Mouse (Mus musculus) myocyte (in vitro differentiated cells): ENCODE data around the gene Gm17349. TPM values are rescaled to one million over a fixed set of nuclear protein-coding genes. Genes with fewer than 3 reads are reported as not detected.

Source experiments
- H3K27me3 ChIP-seq: one replicate; pipeline ENCODE4 v1.6.1; 2011; ENCODE audit not compliant: control insufficient read depth, insufficient read depth, insufficient read length
- H3K36me3 ChIP-seq: one replicate; pipeline ENCODE4 v1.6.1; 2011; ENCODE audit not compliant: control insufficient read depth, insufficient read depth
- H3K4me2 ChIP-seq: one replicate; pipeline ENCODE4 v1.6.1; 2011; ENCODE audit warnings: low read depth, control low read depth
- H3K4me3 ChIP-seq: one replicate; pipeline ENCODE4 v1.5.1; 2011; ENCODE audit warnings: mild to moderate bottlenecking, control low read depth, moderate library complexity
- H3K79me2 ChIP-seq: one replicate; pipeline ENCODE4 v1.6.1; 2011; ENCODE audit not compliant: control insufficient read depth, insufficient read depth
- H3ac ChIP-seq: one replicate; pipeline ENCODE4 v1.6.1; 2011; ENCODE audit not compliant: control insufficient read depth, insufficient read length
- CEBPB ChIP-seq: IDR thresholded peaks from 2 replicates; pipeline ENCODE4 v1.6.1; 2011; ENCODE audit warnings: mild to moderate bottlenecking, moderate library complexity; ENCODE audit not compliant: poor library complexity, insufficient read depth, severe bottlenecking
- E2F4 ChIP-seq: IDR thresholded peaks from one replicate; pipeline ENCODE4 v1.6.1; 2011; ENCODE audit warnings: mild to moderate bottlenecking, control low read depth, moderate library complexity; ENCODE audit not compliant: insufficient read depth
- MAX ChIP-seq: IDR thresholded peaks from one replicate; pipeline ENCODE4 v1.6.1; 2011; ENCODE audit warnings: low read depth, mild to moderate bottlenecking, control low read depth
- MYOD1 ChIP-seq, 3 experiments: IDR thresholded peaks; one replicate each; pipeline ENCODE4 v1.6.1; 2011; ENCODE audit warnings: control low read depth in 2 of 3, low read depth in 2 of 3, mild to moderate bottlenecking in 2 of 3, moderate library complexity in 1 of 3; ENCODE audit not compliant: insufficient read length in 2 of 3, control insufficient read depth in 1 of 3
- MYOG ChIP-seq, 3 experiments: IDR thresholded peaks; one replicate each; pipeline ENCODE4 v1.6.1; 2011; ENCODE audit warnings: control low read depth in 2 of 3, low read depth in 2 of 3, mild to moderate bottlenecking in 2 of 3; ENCODE audit not compliant: insufficient read length in 2 of 3, control insufficient read depth in 1 of 3, insufficient read depth in 1 of 3
- POLR2A ChIP-seq: IDR thresholded peaks from one replicate; pipeline ENCODE4 v1.6.1; 2011; ENCODE audit warnings: low read depth, mild to moderate bottlenecking, control low read depth, moderate library complexity; ENCODE audit not compliant: insufficient read length
- POLR2AphosphoS2 ChIP-seq: IDR thresholded peaks from one replicate; pipeline ENCODE4 v1.6.1; 2011; ENCODE audit warnings: low read depth, control low read depth; ENCODE audit not compliant: insufficient read length
- REST ChIP-seq: IDR thresholded peaks from one replicate; pipeline ENCODE4 v1.6.1; 2011; ENCODE audit warnings: mild to moderate bottlenecking, control low read depth, moderate library complexity; ENCODE audit not compliant: insufficient read depth, insufficient read length
- SRF ChIP-seq: IDR thresholded peaks from one replicate; pipeline ENCODE4 v1.6.1; 2011; ENCODE audit warnings: low read depth; ENCODE audit not compliant: control insufficient read depth, insufficient read length
- TCF12 ChIP-seq: IDR thresholded peaks from one replicate; pipeline ENCODE4 v1.6.1; 2011; ENCODE audit warnings: mild to moderate bottlenecking, control low read depth; ENCODE audit not compliant: poor library complexity, insufficient read depth, severe bottlenecking
- TCF3 ChIP-seq: IDR thresholded peaks from one replicate; pipeline ENCODE4 v1.6.1; 2011; ENCODE audit warnings: low read depth, control low read depth; ENCODE audit not compliant: insufficient read length
- USF1 ChIP-seq: IDR thresholded peaks from one replicate; pipeline ENCODE4 v1.6.1; 2011; ENCODE audit warnings: low read depth, mild to moderate bottlenecking, control low read depth, moderate library complexity
- polyA plus RNA-seq: library from polyadenylated mRNA; unstranded; fragments of >200 nt; fragmentation: generic; extraction: Trizol; gene quantifications from one replicate; pipeline ENCODE4 v1.2.1, GENCODE M21; 2012; ENCODE audit warnings: missing spikeins

Gene Gm17349
- polyA plus RNA-seq, 1 experiment: not detected

- H3K4me3 ChIP-seq: no peak within 1 kb of the TSS
- H3K27me3 ChIP-seq: peaks cover 44% of the 10 kb centered on the region
- H3ac ChIP-seq: no peak within 1 kb of the TSS
- no peaks in the 10 kb centered on the region for H3K79me2 ChIP-seq
- TF ChIP-seq REST (peak; percentile 15), CEBPB (no peak)
- peak within 1 kb of the TSS; percentile 80 for H3K4me2 ChIP-seq
- H3K36me3 ChIP-seq: no peaks in the 10 kb centered on the region
Measured at GRCm38 (mm10) chr15:99670154-99670821, 35.0 kb downstream of the Gm17349 start, which contains the start of gene Asic1. Gene Asic1, plus strand, starts transcription at chr15:99670368.

GRCm38 (mm10) chr15:99669392-99669791 lies 35.9 kb downstream of the Gm17349 start:
- H3K4me3 ChIP-seq: no peak overlapping the region
- no peak for TF ChIP-seq E2F4
- no peak for TF ChIP-seq MAX
- no peak for TF ChIP-seq TCF12
- TF ChIP-seq TCF3: no peak
- TF ChIP-seq MYOG (IDR thresholded peaks at IDR 0.05; ENCODE audit: control insufficient read depth in 1 of 3, insufficient read depth in 1 of 3, insufficient read length in 2 of 3, low read depth in 2 of 3): no peak
- no peak for TF ChIP-seq POLR2AphosphoS2
- TF ChIP-seq CEBPB: no peak
- no peak for TF ChIP-seq MYOD1 (IDR thresholded peaks at IDR 0.05; ENCODE audit: control insufficient read depth in 1 of 3, insufficient read length in 2 of 3, low read depth in 2 of 3)
- TF ChIP-seq SRF: no peak
- no peaks in the 10 kb centered on the region for H3K79me2 ChIP-seq
- H3K4me2 ChIP-seq: no peak overlapping the region
- H3ac ChIP-seq: no peak overlapping the region
- peaks cover 44% of the 10 kb centered on the region for H3K27me3 ChIP-seq
- no peaks in the 10 kb centered on the region for H3K36me3 ChIP-seq

- Histone ChIP-seq H3ac (no peak overlapping the region), H3K79me2 (no peaks in the 10 kb centered on the region), H3K36me3 (no peaks in the 10 kb centered on the region), H3K4me3 (no peak overlapping the region), H3K4me2 (no peak overlapping the region), H3K27me3 (peaks cover 41% of the 10 kb centered on the region)
- TF ChIP-seq POLR2A (no peak), MYOD1 (IDR thresholded peaks at IDR 0.05; ENCODE audit: control insufficient read depth in 1 of 3, insufficient read length in 2 of 3, low read depth in 2 of 3) (no peak), MAX (no peak), TCF12 (no peak), REST (peak; percentile 89)
Measured at GRCm38 (mm10) chr15:99668881-99669280, 36.4 kb downstream of the Gm17349 start.

GRCm38 (mm10) chr15:99667544-99667943 lies 37.7 kb downstream of the Gm17349 start:
- no peak for TF ChIP-seq SRF
- no peak for TF ChIP-seq MYOD1 (IDR thresholded peaks at IDR 0.05; ENCODE audit: control insufficient read depth in 1 of 3, insufficient read length in 2 of 3, low read depth in 2 of 3)
- TF ChIP-seq USF1: no peak
- TF ChIP-seq MYOG (IDR thresholded peaks at IDR 0.05; ENCODE audit: control insufficient read depth in 1 of 3, insufficient read depth in 1 of 3, insufficient read length in 2 of 3, low read depth in 2 of 3): no peak
- TF ChIP-seq REST: no peak
- no peak for TF ChIP-seq POLR2AphosphoS2
- H3K27me3 ChIP-seq: peaks cover 29% of the 10 kb centered on the region
- H3ac ChIP-seq: no peak overlapping the region
- no peak overlapping the region for H3K4me2 ChIP-seq
- H3K4me3 ChIP-seq: no peak overlapping the region
- no peaks in the 10 kb centered on the region for H3K36me3 ChIP-seq
- H3K79me2 ChIP-seq: no peaks in the 10 kb centered on the region

- H3K4me3 ChIP-seq: peak overlapping the region; percentile 21
Measured at GRCm38 (mm10) chr15:99664600-99665451, 40.5 kb downstream of the Gm17349 start.

More at GRCm38 (mm10) chr15:99664600-99665451, 40.5 kb downstream of the Gm17349 start:
- H3K4me2 ChIP-seq: peak overlapping the region; percentile 96
- peaks cover 2% of the 10 kb centered on the region for H3K27me3 ChIP-seq
- TF ChIP-seq E2F4 (no peak), CEBPB (peak; percentile 88), SRF (no peak), MYOG (IDR thresholded peaks at IDR 0.05; ENCODE audit: control insufficient read depth in 1 of 3, insufficient read depth in 1 of 3, insufficient read length in 2 of 3, low read depth in 2 of 3) (peak in 1 of 3 experiments; percentile 41)
- peak overlapping the region; percentile 27 for H3ac ChIP-seq
- H3K36me3 ChIP-seq: no peaks in the 10 kb centered on the region
- H3K79me2 ChIP-seq: no peaks in the 10 kb centered on the region
